Mouse (Mus musculus): ENCODE results near the gene Ppp1r18. TPM values are rescaled to one million over a fixed set of nuclear protein-coding genes. Genes with fewer than 3 reads are reported as not detected.
"Not testable (repeated sequence)": the region's sequence is repeated elsewhere in the genome, so short reads cannot be mapped to it uniquely, and the experiment has no call there.

Gene Ppp1r18
- polyA plus RNA-seq, 2 experiments from 2014 or later, result 228 to 247 TPM

- ATAC-seq, result no peak
These were observed 27.9 kb upstream of the Ppp1r18 start for GRCm38 (mm10) chr17:35837487-35837886.

- ATAC-seq, result peak; percentile 40
These were observed 27.3 kb upstream of the Ppp1r18 start, which contains the start of gene Tubb5 for GRCm38 (mm10) chr17:35838122-35838544. TSS of gene Tubb5 (minus strand) at chr17:35838306.

GRCm38 (mm10) chr17:35838570-35838969, 26.8 kb upstream of the Ppp1r18 start:
- ATAC-seq, result no peak

- not testable (repeated sequence) for ATAC-seq
These were observed 26.4 kb upstream of the Ppp1r18 start for GRCm38 (mm10) chr17:35839002-35839401.

- no peak for ATAC-seq
These were observed 24.8 kb upstream of the Ppp1r18 start for GRCm38 (mm10) chr17:35840561-35840960.

- peak; percentile 82 for ATAC-seq
These were observed 24.1 kb upstream of the Ppp1r18 start, which contains the start of gene Mdc1 for GRCm38 (mm10) chr17:35841076-35841950. TSS of gene Mdc1 (plus strand) at chr17:35841515.

- no peak for ATAC-seq
These were observed 23.4 kb upstream of the Ppp1r18 start for GRCm38 (mm10) chr17:35842006-35842405.

- no peak for ATAC-seq
These were observed 21.9 kb upstream of the Ppp1r18 start for GRCm38 (mm10) chr17:35843514-35843913.

GRCm38 (mm10) chr17:35848112-35848511, 17.3 kb upstream of the Ppp1r18 start:
- no peak for ATAC-seq

- no peak for ATAC-seq
These were observed 14.4 kb upstream of the Ppp1r18 start for GRCm38 (mm10) chr17:35850974-35851373.

GRCm38 (mm10) chr17:35859371-35859770, 6.0 kb upstream of the Ppp1r18 start:
- no peak for ATAC-seq

GRCm38 (mm10) chr17:35859835-35860234, 5.6 kb upstream of the Ppp1r18 start:
- ATAC-seq, result no peak

- ATAC-seq, result no peak
These were observed 4.6 kb upstream of the Ppp1r18 start for GRCm38 (mm10) chr17:35860831-35861197.

- ATAC-seq, result peak; percentile 91
These were observed 4.1 kb upstream of the Ppp1r18 start, which contains the start of gene Nrm for GRCm38 (mm10) chr17:35861198-35861857. TSS of gene Nrm (plus strand) at chr17:35861318.

- ATAC-seq, result no peak
These were observed 500 bp upstream of the Ppp1r18 start for GRCm38 (mm10) chr17:35864832-35865353.

GRCm38 (mm10) chr17:35866281-35866831, 963 bp downstream of the Ppp1r18 start:
- no peak for ATAC-seq

GRCm38 (mm10) chr17:35866911-35867890, 1.8 kb downstream of the Ppp1r18 start:
- no peak for ATAC-seq

GRCm38 (mm10) chr17:35868165-35868820, 2.9 kb downstream of the Ppp1r18 start:
- ATAC-seq, result peak; percentile 46

- ATAC-seq, result no peak
These were observed 3.6 kb downstream of the Ppp1r18 start for GRCm38 (mm10) chr17:35868961-35869345.

- ATAC-seq, result no peak
These were observed 4.1 kb downstream of the Ppp1r18 start for GRCm38 (mm10) chr17:35869346-35870067.
